Mouse (Mus musculus) spleen, embryonic (tissue): Measurements from ENCODE around the gene Ercc4.

ENCODE experiments used
- CTCF ChIA-PET: fragments of 350-600 bp; sonication (Branson Sonifier 250); formaldehyde crosslinking; loops from one replicate; lab custom pipeline; 2022; lab: Charles Lee

Ercc4 gene

GRCm38 (mm10) chr16:13109156-13109989 is at the start of gene Ercc4:
Ercc4 (plus strand) TSS chr16:13109684.
- CTCF ChIA-PET, result no interaction called here

- CTCF ChIA-PET, result no interaction called here
Observed at GRCm38 (mm10) chr16:13061113-13061512, 48.4 kb upstream of the Ercc4 start.

- CTCF ChIA-PET, result interaction anchor here (0.6 kb wide), 1 partner anchor 37 kb away, joined by 3 read pairs; no protein-coding TSS in a partner anchor
Observed at GRCm38 (mm10) chr16:13074176-13074575, 35.3 kb upstream of the Ercc4 start.

- CTCF ChIA-PET, result interaction anchor here (0.7 kb wide), 1 partner anchor 123 kb away, joined by 6 read pairs; no protein-coding TSS in a partner anchor
Observed at GRCm38 (mm10) chr16:13080161-13080560, 29.3 kb upstream of the Ercc4 start.

GRCm38 (mm10) chr16:13083155-13083798 is 26.2 kb upstream of the Ercc4 start:
- CTCF ChIA-PET, result interaction anchor here (0.6 kb wide), 1 partner anchor 32 kb away, joined by 3 read pairs; no protein-coding TSS in a partner anchor

- CTCF ChIA-PET, result no interaction called here
Observed at GRCm38 (mm10) chr16:13108356-13108755, 1.1 kb upstream of the Ercc4 start.

GRCm38 (mm10) chr16:13109990-13110595 is 609 bp downstream of the Ercc4 start:
- CTCF ChIA-PET, result no interaction called here

- CTCF ChIA-PET, result no interaction called here
Observed at GRCm38 (mm10) chr16:13114821-13115220, 5.3 kb downstream of the Ercc4 start.

- CTCF ChIA-PET, result interaction anchor here (0.5 to 0.7 kb wide), 3 partner anchors 33 to 282 kb away, joined by 3 to 8 read pairs (median 3); no protein-coding TSS in a partner anchor
Observed at GRCm38 (mm10) chr16:13115466-13115865, 6.0 kb downstream of the Ercc4 start.

- CTCF ChIA-PET, result no interaction called here
Observed at GRCm38 (mm10) chr16:13117299-13117966, 7.9 kb downstream of the Ercc4 start.

- CTCF ChIA-PET, result no interaction called here
Observed at GRCm38 (mm10) chr16:13117967-13118430, 8.5 kb downstream of the Ercc4 start.

GRCm38 (mm10) chr16:13118754-13119294 is 9.3 kb downstream of the Ercc4 start:
- CTCF ChIA-PET, result no interaction called here

- CTCF ChIA-PET, result no interaction called here
Observed at GRCm38 (mm10) chr16:13119641-13120350, 10.3 kb downstream of the Ercc4 start.

- CTCF ChIA-PET, result no interaction called here
Observed at GRCm38 (mm10) chr16:13125357-13125756, 15.9 kb downstream of the Ercc4 start.

GRCm38 (mm10) chr16:13127566-13127965 is 18.1 kb downstream of the Ercc4 start:
- CTCF ChIA-PET, result no interaction called here

GRCm38 (mm10) chr16:13130412-13130811 is 20.9 kb downstream of the Ercc4 start:
- CTCF ChIA-PET, result no interaction called here

GRCm38 (mm10) chr16:13141220-13141619 is 31.7 kb downstream of the Ercc4 start:
- CTCF ChIA-PET, result no interaction called here

GRCm38 (mm10) chr16:13143932-13144331 is 34.4 kb downstream of the Ercc4 start:
- CTCF ChIA-PET, result no interaction called here

GRCm38 (mm10) chr16:13144682-13145410 is 35.4 kb downstream of the Ercc4 start:
- CTCF ChIA-PET, result no interaction called here

GRCm38 (mm10) chr16:13146231-13146630 is 36.7 kb downstream of the Ercc4 start:
- CTCF ChIA-PET, result interaction anchor here (0.6 kb wide), 1 partner anchor 945 kb away, joined by 3 read pairs; no protein-coding TSS in a partner anchor
